Mouse (Mus musculus) lung, adult 2 months (tissue): Measurements from ENCODE around the gene Ube2a.

Source experiments
- CTCF ChIP-seq: fragments of 200-500 bp; IDR thresholded peaks from 2 replicates; pipeline ENCODE4 v1.5.1; 2011; ENCODE audit warnings: mild to moderate bottlenecking, low read length, control low read depth; ENCODE audit not compliant: insufficient read depth
- POLR2A ChIP-seq: fragments of 200-500 bp; IDR thresholded peaks from 2 replicates; pipeline ENCODE4 v1.6.1; 2011; ENCODE audit warnings: low read depth, mild to moderate bottlenecking, control low read depth, low read length, borderline replicate concordance; ENCODE audit errors: extremely low read depth

GRCm38 (mm10) chrX:36884719-36885118, 11.0 kb downstream of the Ube2a start:
- 0 out of 2 replicates have a peak, but pooled peaks have one; percentile 3 for TF ChIP-seq CTCF
- no peak for TF ChIP-seq POLR2A
